ENCODE assay signal across 15 mouse cellular contexts in genomic region chr1:120961984-120962383, GRCm38 (mm10).
DNase-seq lines count a peak whose midpoint lies in the region; ATAC-seq and TF ChIP-seq lines count a peak whose summit lies in the region.
"Had no signal": no experiment of that assay in that cellular context is flagged by ENCODE, and none has a peak within 500 bp of the region (broad histone marks: within the 10 kb centered on the region; RNA-seq: fewer than 3 reads in every experiment).

No protein-coding gene starts in this region.

- no peak overlapping the region for H3K4me3 ChIP-seq in liver, embryonic 11.5 days (ENCODE audit: low read depth, low read length)
- no peak overlapping the region for H3K4me3 ChIP-seq in liver, postnatal 0 days (ENCODE audit: low read depth, low read length)
- H3K4me3 ChIP-seq: hindbrain, embryonic 15.5 days had no signal

- TF ChIP-seq CTCF in liver, postnatal 0 days (IDR thresholded peaks at IDR 0.05; ENCODE audit: low read depth): no peak

- H3K36me3 ChIP-seq in liver, embryonic 11.5 days (ENCODE audit: control insufficient read depth, insufficient read depth, low read length): no peaks in the 10 kb centered on the region
- no peaks in the 10 kb centered on the region for H3K36me3 ChIP-seq in liver, postnatal 0 days (replicated peaks; ENCODE audit: insufficient read depth, low read length)
- H3K36me3 ChIP-seq: hindbrain, embryonic 15.5 days had no signal

- peak; percentile 29; the same call in 1 of the 2 replicates for ATAC-seq in liver, embryonic 11.5 days (replicated peaks; ENCODE audit: low FRiP score)
- ATAC-seq in liver, postnatal 0 days: no peak

- no peak overlapping the region for H3K27ac ChIP-seq in liver, embryonic 11.5 days (ENCODE audit: low read depth, low read length)
- no peak overlapping the region for H3K27ac ChIP-seq in liver, postnatal 0 days (ENCODE audit: low read depth)
- H3K27ac ChIP-seq: hindbrain, embryonic 15.5 days; liver, embryonic 14.5 days had no signal

- H3K9ac ChIP-seq in liver, embryonic 11.5 days (ENCODE audit: low read depth, low read length): no peak overlapping the region
- no peak overlapping the region for H3K9ac ChIP-seq in liver, postnatal 0 days (replicated peaks)
- H3K9ac ChIP-seq: hindbrain, embryonic 15.5 days; liver, embryonic 14.5 days had no signal

- DNase-seq in liver, embryonic 11.5 days (ENCODE audit: low spot score): no peak
- DNase-seq in liver, postnatal 0 days: no peak
- DNase-seq in embryo, embryonic 11.5 days (ENCODE audit: low read depth, low spot score): peak; percentile 32
- DNase-seq in forelimb bud, embryonic 11.5 days (ENCODE audit: low read depth, low spot score): peak; percentile 54
- DNase-seq in retina, postnatal 1 day: peak; percentile 64
- DNase-seq in lung, postnatal 14 days: no peak
- no peak for DNase-seq in adrenal gland, postnatal 25 days
- DNase-seq: adrenal gland, postnatal 14 days; cerebellum, postnatal 25 days; gastrocnemius, postnatal 10 days; kidney, postnatal 25 days; layer of hippocampus, postnatal 36 days; lung, postnatal 4 days had no signal

- no peaks in the 10 kb centered on the region for H3K9me3 ChIP-seq in liver, embryonic 11.5 days (ENCODE audit: control insufficient read depth, low read length)
- no peaks in the 10 kb centered on the region for H3K9me3 ChIP-seq in liver, postnatal 0 days (ENCODE audit: low read length)
- H3K9me3 ChIP-seq: hindbrain, embryonic 15.5 days had no signal

- 20% methylated on average over 8 of the region's 8 CpGs for WGBS in liver, embryonic 11.5 days
- 22% methylated on average over 8 of the region's 8 CpGs for WGBS in liver, postnatal 0 days (ENCODE audit: insufficient replicate concordance)

- TF ChIP-seq EP300 in liver, postnatal 0 days (IDR thresholded peaks at IDR 0.05; ENCODE audit: low read depth): no peak

- H3K4me2 ChIP-seq in liver, embryonic 11.5 days: no peak overlapping the region
- H3K4me2 ChIP-seq in liver, postnatal 0 days (ENCODE audit: low read depth, low read length): no peak overlapping the region
- H3K4me2 ChIP-seq: hindbrain, embryonic 15.5 days had no signal

- no peaks in the 10 kb centered on the region for H3K27me3 ChIP-seq in liver, embryonic 11.5 days (replicated peaks; ENCODE audit: control insufficient read depth, insufficient read depth, low read length)
- H3K27me3 ChIP-seq in liver, postnatal 0 days (ENCODE audit: insufficient read depth, low read length): no peaks in the 10 kb centered on the region
- H3K27me3 ChIP-seq: hindbrain, embryonic 15.5 days had no signal

- no peaks in the 10 kb centered on the region for H3K4me1 ChIP-seq in liver, embryonic 11.5 days (replicated peaks; ENCODE audit: control insufficient read depth, insufficient read depth, low read length)
- H3K4me1 ChIP-seq in liver, postnatal 0 days (ENCODE audit: insufficient read depth): no peaks in the 10 kb centered on the region

Comparison
In these comparisons a context has a peak if more than half of its experiments do, and no peak if none do; other contexts are left out.
1. DNase-seq: peak in embryo, embryonic 11.5 days (single experiment), forelimb bud, embryonic 11.5 days (single experiment) and retina, postnatal 1 day (single experiment); none in liver, embryonic 11.5 days (single experiment), liver, postnatal 0 days (single experiment), lung, postnatal 14 days (single experiment) and adrenal gland, postnatal 25 days (single experiment).